ENCODE assay signal across 14 mouse cellular contexts in the genomic region with DNA sequence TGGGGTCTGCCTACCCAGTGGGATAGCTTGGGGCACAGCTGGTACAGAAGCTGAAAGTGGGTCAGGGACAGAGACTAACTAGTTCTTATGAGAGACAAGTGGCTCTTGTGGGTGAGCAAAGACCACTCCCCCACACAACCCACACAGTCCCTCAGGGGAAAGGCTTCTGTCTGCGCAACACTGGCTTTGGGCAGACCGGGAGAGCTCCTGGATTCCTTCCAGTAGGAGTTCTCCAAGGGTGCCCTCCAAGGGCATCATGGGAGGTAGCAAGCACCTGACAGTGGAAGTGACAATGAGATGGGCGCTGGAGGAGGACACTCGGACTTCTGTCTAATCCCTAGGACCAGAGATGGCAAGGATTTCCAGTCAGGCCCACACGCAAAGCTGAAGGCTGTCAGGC. TPM values are rescaled to one million over a fixed set of nuclear protein-coding genes. Genes with fewer than 3 reads are reported as not detected.
DNase-seq lines count a peak whose midpoint lies in the region; TF ChIP-seq lines count a peak whose summit lies in the region.
"Had no signal": no experiment of that assay in that cellular context is flagged by ENCODE, and none has a peak within 500 bp of the region (broad histone marks: within the 10 kb centered on the region; RNA-seq: fewer than 3 reads in every experiment).

No protein-coding gene starts in this region.

- peak overlapping the region; percentile 5; the same call in 1 of the 2 replicates for H3K27ac ChIP-seq in cerebellum, adult 2 months (ENCODE audit: insufficient read depth, low read length)
- H3K27ac ChIP-seq in layer of hippocampus, adult 2 months: peak overlapping the region; percentile 88
- peak overlapping the region; percentile 41 for H3K27ac ChIP-seq in bone marrow, adult 2 months (ENCODE audit: control insufficient read depth, insufficient read depth, low read depth, low read length, poor library complexity)
- H3K27ac ChIP-seq in cortical plate, adult 2 months (ENCODE audit: insufficient read depth, low read length): peak overlapping the region; percentile 24; the same call in 1 of the 2 replicates
- H3K27ac ChIP-seq: embryonic facial prominence, embryonic 12.5 days; forebrain, embryonic 15.5 days; heart, embryonic 13.5 days; hindbrain, embryonic 12.5 days had no signal

- peaks cover 81% of the 10 kb centered on the region for H3K4me1 ChIP-seq in cerebellum, adult 2 months (ENCODE audit: control insufficient read depth, insufficient read depth, low read length)
- peaks cover 8% of the 10 kb centered on the region for H3K4me1 ChIP-seq in bone marrow, adult 2 months (ENCODE audit: control insufficient read depth, insufficient read depth, low read length)
- H3K4me1 ChIP-seq in cortical plate, adult 2 months (ENCODE audit: control insufficient read depth, insufficient read depth, low read length): peaks cover 41% of the 10 kb centered on the region
- H3K4me1 ChIP-seq: embryonic facial prominence, embryonic 12.5 days; heart, embryonic 13.5 days had no signal

- 46% methylated on average over 5 of the region's 5 CpGs for WGBS in cerebellum, adult 2 months
- WGBS in bone marrow, adult 2 months: 74% methylated on average over 5 of the region's 5 CpGs

- TF ChIP-seq POLR2A in cerebellum, adult 2 months (IDR thresholded peaks at IDR 0.05; ENCODE audit: borderline replicate concordance, insufficient read depth, low read length): no peak
- TF ChIP-seq POLR2A in bone marrow, adult 2 months (IDR thresholded peaks at IDR 0.05; ENCODE audit: borderline replicate concordance, control insufficient read depth, low read depth, low read length): no peak
- no peak for TF ChIP-seq POLR2A in cortical plate, adult 2 months (IDR thresholded peaks at IDR 0.05; ENCODE audit: extremely low read depth, insufficient read depth, low read length)

- DNase-seq in cerebellum, adult 2 months: no peak
- no peak for DNase-seq in cerebellum, adult 11 months
- no peak for DNase-seq in layer of hippocampus, adult 2 months (ENCODE audit: low spot score in 2 of 2)
- no peak for DNase-seq in layer of hippocampus, postnatal 14 days (ENCODE audit: low spot score in 2 of 2)
- no peak for DNase-seq in lung, postnatal 25 days (ENCODE audit: low spot score)
- DNase-seq: cerebellum, postnatal 14 days; gastrocnemius, postnatal 14 days; heart, postnatal 36 days had no signal

- TF ChIP-seq CTCF in cerebellum, adult 2 months (IDR thresholded peaks at IDR 0.05; ENCODE audit: borderline replicate concordance, insufficient read depth, low read depth, low read length): no peak
- TF ChIP-seq CTCF in layer of hippocampus, adult 2 months (conservative IDR thresholded peaks at IDR 0.05): no peak
- no peak for TF ChIP-seq CTCF in bone marrow, adult 2 months (IDR thresholded peaks at IDR 0.05; ENCODE audit: control insufficient read depth, insufficient read depth, low read length)
- TF ChIP-seq CTCF in cortical plate, adult 2 months (IDR thresholded peaks at IDR 0.05; ENCODE audit: extremely low read depth, insufficient read depth, low read length): no peak

- H3K4me3 ChIP-seq in cerebellum, adult 2 months (replicated peaks; ENCODE audit: insufficient read depth, low read depth, low read length): no peak overlapping the region
- H3K4me3 ChIP-seq in layer of hippocampus, adult 2 months: no peak overlapping the region
- H3K4me3 ChIP-seq in bone marrow, adult 2 months (replicated peaks; ENCODE audit: control insufficient read depth, low read depth, low read length): no peak overlapping the region
- no peak overlapping the region for H3K4me3 ChIP-seq in cortical plate, adult 2 months (ENCODE audit: insufficient read depth, low read length)
- H3K4me3 ChIP-seq: embryonic facial prominence, embryonic 12.5 days; forebrain, embryonic 15.5 days; heart, embryonic 13.5 days; hindbrain, embryonic 12.5 days had no signal

- no peaks in the 10 kb centered on the region for H3K27me3 ChIP-seq in cerebellum, adult 2 months (ENCODE audit: control insufficient read depth, insufficient read depth, low read length)
- H3K27me3 ChIP-seq: embryonic facial prominence, embryonic 12.5 days; forebrain, embryonic 15.5 days; hindbrain, embryonic 12.5 days had no signal

RNA-seq across cellular contexts. Expression of a gene that starts 45.8 kb away (rescaled TPM):
- polyA plus RNA-seq in cerebellum, adult 2 months (2012; rRNA removed): 479 and 518 TPM in 2 replicates
- 1,000 to 10,000 TPM; 1,149 to 1,215 TPM for total RNA-seq in layer of hippocampus, adult 2 months (2021)
- 1,000 to 10,000 TPM in 1 of 2 experiments, 100 to 1,000 TPM in 1; 997 to 1,016 TPM for total RNA-seq in layer of hippocampus, postnatal 14 days (2021)
- 1.4 and 5.1 TPM in 2 replicates for polyA plus RNA-seq in bone marrow, adult 2 months (2011; ENCODE audit: insufficient read depth, insufficient read length, low replicate concordance, missing spikeins)
- polyA plus RNA-seq in cortical plate, adult 2 months (2012; rRNA removed): 499 and 547 TPM in 2 replicates

Comparison
In these comparisons a context has a peak if more than half of its experiments do, and no peak if none do; other contexts are left out.
1. H3K27ac ChIP-seq: peak in every context shown above with its lines; median percentile 88 in layer of hippocampus, adult 2 months; 41 in bone marrow, adult 2 months; 24 in cortical plate, adult 2 months; 5 in cerebellum, adult 2 months.
2. RNA of a gene that starts 45.8 kb away (polyA plus RNA-seq): 499 to 547 TPM in cortical plate, adult 2 months and 479 to 518 TPM in cerebellum, adult 2 months; 1.4 to 5.1 TPM in bone marrow, adult 2 months; every median in the first group is over 10 times any median in the second.